Mouse (Mus musculus): ENCODE results near the gene Tph1. TPM values are rescaled to one million over a fixed set of nuclear protein-coding genes. Genes with fewer than 3 reads are reported as not detected.
"Not testable (repeated sequence)": the region's sequence is repeated elsewhere in the genome, so short reads cannot be mapped to it uniquely, and the experiment has no call there.

The Tph1 gene
- polyA plus RNA-seq, 1 experiment from 2014 or later, result 0.39 TPM

- H3K9me3 ChIP-seq, result no peaks in the 10 kb centered on the region
- H3K9ac ChIP-seq, result no peak overlapping the region
- H3K27me3 ChIP-seq, result no peaks in the 10 kb centered on the region
- H3K4me2 ChIP-seq, result no peak overlapping the region
- no peaks in the 10 kb centered on the region for H3K36me3 ChIP-seq
- no peak overlapping the region for H3K27ac ChIP-seq (replicated peaks)
- 0 out of 2 replicates have a peak, but pooled peaks cover 3% of the 10 kb centered on the region for H3K4me1 ChIP-seq (replicated peaks)
- ATAC-seq (ENCODE audit: low FRiP score, low read depth), result no peak
- H3K4me3 ChIP-seq, result no peak overlapping the region
These were observed 8.4 kb upstream of the Tph1 start for GRCm38 (mm10) chr7:46680732-46681131.

- WGBS, result 85% methylated on average over 7 of the region's 7 CpGs
- H3K4me1 ChIP-seq (replicated peaks); H3K4me2 ChIP-seq; H3K4me3 ChIP-seq; H3K9me3 ChIP-seq; H3K27me3 ChIP-seq; ATAC-seq (ENCODE audit: low FRiP score, low read depth); H3K27ac ChIP-seq (replicated peaks); H3K36me3 ChIP-seq; H3K9ac ChIP-seq: not testable (repeated sequence)
These were observed 6.7 kb upstream of the Tph1 start for GRCm38 (mm10) chr7:46679044-46679443.

- Histone ChIP-seq H3K27ac (replicated peaks) (no peak overlapping the region), H3K27me3 (no peaks in the 10 kb centered on the region), H3K9ac (no peak overlapping the region), H3K4me3 (no peak overlapping the region), H3K9me3 (no peaks in the 10 kb centered on the region), H3K36me3 (no peaks in the 10 kb centered on the region), H3K4me1 (replicated peaks) (0 out of 2 replicates have a peak, but pooled peaks cover 3% of the 10 kb centered on the region), H3K4me2 (no peak overlapping the region)
- no peak for ATAC-seq (ENCODE audit: low FRiP score, low read depth)
- WGBS, result 98% methylated on average over 3 of the region's 3 CpGs
These were observed 6.1 kb upstream of the Tph1 start for GRCm38 (mm10) chr7:46678417-46678816.

GRCm38 (mm10) chr7:46676808-46677360 lies 4.5 kb upstream of the Tph1 start:
- peak; percentile 61 for ATAC-seq (ENCODE audit: low FRiP score, low read depth)
- Histone ChIP-seq H3K4me2 (no peak overlapping the region), H3K27ac (replicated peaks) (0 out of 2 replicates have a peak overlapping the region, but pooled peaks have one; percentile 26), H3K4me3 (no peak overlapping the region), H3K27me3 (no peaks in the 10 kb centered on the region), H3K9me3 (no peaks in the 10 kb centered on the region), H3K36me3 (no peaks in the 10 kb centered on the region), H3K9ac (no peak overlapping the region), H3K4me1 (replicated peaks) (0 out of 2 replicates have a peak, but pooled peaks cover 3% of the 10 kb centered on the region)
- 50% methylated on average over 5 of the region's 5 CpGs for WGBS

GRCm38 (mm10) chr7:46675886-46676285 lies 3.5 kb upstream of the Tph1 start:
- 84% methylated on average over 8 of the region's 8 CpGs for WGBS

GRCm38 (mm10) chr7:46675061-46675460 lies 2.7 kb upstream of the Tph1 start:
- Histone ChIP-seq H3K9me3 (no peaks in the 10 kb centered on the region), H3K4me3 (no peak overlapping the region), H3K4me2 (no peak overlapping the region), H3K9ac (no peak overlapping the region), H3K27me3 (no peaks in the 10 kb centered on the region), H3K27ac (replicated peaks) (no peak overlapping the region), H3K36me3 (no peaks in the 10 kb centered on the region), H3K4me1 (replicated peaks) (0 out of 2 replicates have a peak, but pooled peaks cover 3% of the 10 kb centered on the region)
- WGBS, result 93% methylated on average over 7 of the region's 7 CpGs
- no peak for ATAC-seq (ENCODE audit: low FRiP score, low read depth)

More at GRCm38 (mm10) chr7:46675886-46676285, 3.5 kb upstream of the Tph1 start:
- Histone ChIP-seq H3K27me3 (no peaks in the 10 kb centered on the region), H3K9me3 (no peaks in the 10 kb centered on the region), H3K27ac (replicated peaks) (no peak overlapping the region), H3K9ac (no peak overlapping the region), H3K4me1 (replicated peaks) (0 out of 2 replicates have a peak, but pooled peaks cover 3% of the 10 kb centered on the region), H3K36me3 (no peaks in the 10 kb centered on the region), H3K4me3 (no peak overlapping the region), H3K4me2 (no peak overlapping the region)
- ATAC-seq (ENCODE audit: low FRiP score, low read depth), result no peak

- Histone ChIP-seq H3K4me3 (0 out of 2 replicates have a peak overlapping the region, but pooled peaks have one; percentile 7), H3K4me2 (peak overlapping the region; percentile 44), H3K36me3 (no peaks in the 10 kb centered on the region), H3K9ac (no peak overlapping the region), H3K27ac (replicated peaks) (no peak overlapping the region), H3K9me3 (no peaks in the 10 kb centered on the region), H3K4me1 (replicated peaks) (0 out of 2 replicates have a peak, but pooled peaks cover 2% of the 10 kb centered on the region), H3K27me3 (no peaks in the 10 kb centered on the region)
- ATAC-seq (ENCODE audit: low FRiP score, low read depth), result peak; percentile 54; the same call in 1 of the 2 replicates
- under 1% methylated on average over 21 of the region's 21 CpGs for WGBS
These were observed 5.1 kb downstream of the Tph1 start for GRCm38 (mm10) chr7:46667256-46667655.

- WGBS, result 39% methylated on average over 9 of the region's 9 CpGs
- Histone ChIP-seq H3K27me3 (no peaks in the 10 kb centered on the region), H3K36me3 (no peaks in the 10 kb centered on the region), H3K9me3 (no peaks in the 10 kb centered on the region), H3K4me1 (replicated peaks) (peaks cover 7% of the 10 kb centered on the region; the same call in 1 of the 2 replicates), H3K27ac (replicated peaks) (no peak overlapping the region), H3K4me2 (no peak overlapping the region), H3K9ac (no peak overlapping the region), H3K4me3 (no peak overlapping the region)
- no peak for ATAC-seq (ENCODE audit: low FRiP score, low read depth)
These were observed 7.1 kb downstream of the Tph1 start for GRCm38 (mm10) chr7:46665236-46665635.

GRCm38 (mm10) chr7:46661591-46662090 lies 10.7 kb downstream of the Tph1 start:
- 15% methylated on average over 18 of the region's 18 CpGs for WGBS

GRCm38 (mm10) chr7:46652279-46652678 lies 20.1 kb downstream of the Tph1 start:
- ATAC-seq (ENCODE audit: low FRiP score, low read depth), result no peak
- H3K4me3 ChIP-seq, result no peak overlapping the region
- no peak overlapping the region for H3K4me2 ChIP-seq
- WGBS, result 81% methylated on average over 2 of the region's 2 CpGs
- no peak overlapping the region for H3K9ac ChIP-seq
- no peaks in the 10 kb centered on the region for H3K4me1 ChIP-seq (replicated peaks)
- no peaks in the 10 kb centered on the region for H3K27me3 ChIP-seq
- no peak overlapping the region for H3K27ac ChIP-seq (replicated peaks)
- H3K9me3 ChIP-seq, result no peaks in the 10 kb centered on the region
- no peaks in the 10 kb centered on the region for H3K36me3 ChIP-seq

More at GRCm38 (mm10) chr7:46661591-46662090, 10.7 kb downstream of the Tph1 start:
- ATAC-seq (ENCODE audit: low FRiP score, low read depth), result no peak
- H3K36me3 ChIP-seq, result no peaks in the 10 kb centered on the region
- no peak overlapping the region for H3K27ac ChIP-seq (replicated peaks)
- H3K4me3 ChIP-seq, result 0 out of 2 replicates have a peak overlapping the region, but pooled peaks have one; percentile 3
- peak overlapping the region; percentile 42 for H3K4me2 ChIP-seq
- no peaks in the 10 kb centered on the region for H3K9me3 ChIP-seq
- H3K27me3 ChIP-seq, result no peaks in the 10 kb centered on the region
- peaks cover 4% of the 10 kb centered on the region; the same call in 1 of the 2 replicates for H3K4me1 ChIP-seq (replicated peaks)
- no peak overlapping the region for H3K9ac ChIP-seq

- not testable (repeated sequence) for H3K4me2 ChIP-seq; H3K9me3 ChIP-seq; H3K27ac ChIP-seq (replicated peaks); H3K9ac ChIP-seq; H3K27me3 ChIP-seq; H3K4me1 ChIP-seq (replicated peaks); ATAC-seq (ENCODE audit: low FRiP score, low read depth); H3K4me3 ChIP-seq; H3K36me3 ChIP-seq
- 55% methylated on average over 5 of the region's 5 CpGs for WGBS
These were observed 22.1 kb downstream of the Tph1 start for GRCm38 (mm10) chr7:46650231-46650630.

- H3K4me1 ChIP-seq (replicated peaks), result no peaks in the 10 kb centered on the region
- H3K4me3 ChIP-seq, result no peak overlapping the region
- no peak overlapping the region for H3K4me2 ChIP-seq
- no peak for ATAC-seq (ENCODE audit: low FRiP score, low read depth)
- no peaks in the 10 kb centered on the region for H3K36me3 ChIP-seq
- 65% methylated on average over 4 of the region's 4 CpGs for WGBS
- no peak overlapping the region for H3K9ac ChIP-seq
- H3K27ac ChIP-seq (replicated peaks), result no peak overlapping the region
- no peaks in the 10 kb centered on the region for H3K9me3 ChIP-seq
- H3K27me3 ChIP-seq, result no peaks in the 10 kb centered on the region
These were observed 23.8 kb downstream of the Tph1 start for GRCm38 (mm10) chr7:46648431-46649140.
